In the genomic region with DNA sequence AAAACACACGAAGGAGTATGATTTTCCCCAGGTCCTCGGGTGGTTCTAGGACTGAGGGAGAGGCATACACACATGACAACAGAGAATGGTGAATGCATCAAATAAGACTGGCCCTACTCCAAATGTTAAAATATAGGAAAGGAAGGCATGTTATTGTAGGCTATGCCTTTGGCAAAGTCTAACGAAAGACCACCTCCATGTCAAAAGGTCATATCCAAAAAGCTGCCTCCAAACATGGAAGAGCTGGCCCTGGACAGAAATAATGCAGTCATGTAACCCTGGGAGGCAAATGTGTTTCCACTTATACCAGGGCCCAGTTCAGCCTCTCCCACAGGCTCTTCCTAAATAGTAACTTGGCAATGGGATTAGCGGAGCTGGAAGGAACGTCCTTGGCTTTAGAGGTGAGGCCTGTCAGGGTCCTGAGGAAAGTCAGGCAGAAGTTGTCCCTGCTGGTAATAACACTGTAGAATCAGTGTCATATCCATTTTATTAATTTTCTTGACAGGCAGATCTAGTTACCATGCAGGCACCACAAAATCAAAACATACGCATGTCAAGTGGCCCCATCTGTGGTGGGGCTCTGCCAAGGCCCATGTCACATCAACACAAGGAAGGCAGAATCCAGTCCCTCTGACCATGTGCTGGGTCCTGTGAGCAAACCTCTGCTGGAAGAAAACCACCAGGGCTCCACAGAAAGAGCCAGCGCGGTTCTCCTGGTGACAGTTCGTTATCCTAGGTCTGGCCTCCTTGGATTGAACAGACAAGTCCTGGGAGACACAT, we compare ENCODE assay signal across 18 mouse cellular contexts.
DNase-seq lines count a peak whose midpoint lies in the region; ATAC-seq and TF ChIP-seq lines count a peak whose summit lies in the region.
"Had no signal": no experiment of that assay in that cellular context is flagged by ENCODE, and none has a peak within 500 bp of the region (broad histone marks: within the 10 kb centered on the region; RNA-seq: fewer than 3 reads in every experiment).

No protein-coding gene starts in this region.

- no peak for TF ChIP-seq CTCF in gastrocnemius, adult 2 months (IDR thresholded peaks at IDR 0.05)

- no peaks in the 10 kb centered on the region for H3K9me3 ChIP-seq in limb, embryonic 14.5 days (ENCODE audit: control insufficient read depth, low read length)
- no peaks in the 10 kb centered on the region for H3K9me3 ChIP-seq in limb, embryonic 10.5 days (replicated peaks)
- no peaks in the 10 kb centered on the region for H3K9me3 ChIP-seq in embryonic facial prominence, embryonic 11.5 days (replicated peaks; ENCODE audit: control insufficient read depth, low read length)
- H3K9me3 ChIP-seq: forebrain, embryonic 15.5 days; hindbrain, embryonic 12.5 days; neural tube, embryonic 13.5 days had no signal

- no peak for TF ChIP-seq POLR2A in limb, embryonic 14.5 days (IDR thresholded peaks at IDR 0.05; ENCODE audit: borderline replicate concordance, extremely low read depth, insufficient read depth, insufficient read length)

- H3K27ac ChIP-seq in gastrocnemius, adult 2 months: peak overlapping the region; percentile 69
- H3K27ac ChIP-seq in limb, embryonic 14.5 days (replicated peaks; ENCODE audit: low read depth, low read length): 0 out of 2 replicates have a peak overlapping the region, but pooled peaks have one; percentile 26
- no peak overlapping the region for H3K27ac ChIP-seq in limb, embryonic 10.5 days
- no peak overlapping the region for H3K27ac ChIP-seq in embryonic facial prominence, embryonic 11.5 days (replicated peaks; ENCODE audit: low read depth, low read length)
- H3K27ac ChIP-seq: forebrain, embryonic 15.5 days; hindbrain, embryonic 12.5 days; neural tube, embryonic 13.5 days had no signal

- H3K36me3 ChIP-seq in limb, embryonic 14.5 days (ENCODE audit: control insufficient read depth, insufficient read depth, low read length): no peaks in the 10 kb centered on the region
- H3K36me3 ChIP-seq in limb, embryonic 10.5 days: no peaks in the 10 kb centered on the region
- H3K36me3 ChIP-seq in embryonic facial prominence, embryonic 11.5 days (replicated peaks; ENCODE audit: control insufficient read depth, insufficient read depth, low read depth, low read length): no peaks in the 10 kb centered on the region
- H3K36me3 ChIP-seq: forebrain, embryonic 15.5 days; hindbrain, embryonic 12.5 days; neural tube, embryonic 13.5 days had no signal

- DNase-seq in gastrocnemius, adult 2 months: peak; percentile 22
- DNase-seq in gastrocnemius, postnatal 25 days: no peak
- DNase-seq in limb, embryonic 14.5 days (ENCODE audit: low spot score): peak; percentile 25
- DNase-seq in limb, embryonic 10.5 days (ENCODE audit: low spot score): no peak
- peak; percentile 59 for DNase-seq in embryonic facial prominence, embryonic 11.5 days (ENCODE audit: low spot score)
- DNase-seq in heart, postnatal 4 days: peak; percentile 12
- DNase-seq in adrenal gland, postnatal 10 days: no peak
- no peak for DNase-seq in left cerebral cortex, adult 9 months (ENCODE audit: low spot score in 2 of 2)
- DNase-seq: adrenal gland, adult 8-10 months; cerebellum, postnatal 25 days; gastrocnemius, postnatal 14 days; kidney, postnatal 36 days; retina, postnatal 1 day had no signal

- no peak overlapping the region for H3K4me3 ChIP-seq in gastrocnemius, adult 2 months
- H3K4me3 ChIP-seq in limb, embryonic 14.5 days (replicated peaks; ENCODE audit: low read length): no peak overlapping the region
- H3K4me3 ChIP-seq in limb, embryonic 10.5 days: no peak overlapping the region
- H3K4me3 ChIP-seq in embryonic facial prominence, embryonic 11.5 days (ENCODE audit: low read depth, low read length): no peak overlapping the region
- H3K4me3 ChIP-seq: forebrain, embryonic 15.5 days; hindbrain, embryonic 12.5 days; neural tube, embryonic 13.5 days had no signal

- H3K4me1 ChIP-seq in limb, embryonic 14.5 days (ENCODE audit: control insufficient read depth, insufficient read depth, low read length): peaks cover 2% of the 10 kb centered on the region; the same call in 1 of the 2 replicates
- H3K4me1 ChIP-seq in limb, embryonic 10.5 days: peaks cover 11% of the 10 kb centered on the region
- no peaks in the 10 kb centered on the region for H3K4me1 ChIP-seq in embryonic facial prominence, embryonic 11.5 days (ENCODE audit: control insufficient read depth, insufficient read depth, low read length)
- H3K4me1 ChIP-seq: forebrain, embryonic 15.5 days; hindbrain, embryonic 12.5 days; neural tube, embryonic 13.5 days had no signal

- WGBS in limb, embryonic 14.5 days: 71% methylated on average over 9 of the region's 9 CpGs
- WGBS in limb, embryonic 10.5 days: 85% methylated on average over 9 of the region's 9 CpGs
- 74% methylated on average over 9 of the region's 9 CpGs for WGBS in embryonic facial prominence, embryonic 11.5 days

- intact Hi-C loops in gastrocnemius, adult 2 months (cut with DNase I): no loop called here

- no peaks in the 10 kb centered on the region for H3K27me3 ChIP-seq in limb, embryonic 14.5 days (ENCODE audit: control insufficient read depth, insufficient read depth, low read length)
- no peaks in the 10 kb centered on the region for H3K27me3 ChIP-seq in limb, embryonic 10.5 days (ENCODE audit: low read depth, poor library complexity, severe bottlenecking)
- H3K27me3 ChIP-seq in embryonic facial prominence, embryonic 11.5 days (ENCODE audit: control insufficient read depth, insufficient read depth, low read length): no peaks in the 10 kb centered on the region
- H3K27me3 ChIP-seq: forebrain, embryonic 15.5 days; hindbrain, embryonic 12.5 days; neural tube, embryonic 13.5 days had no signal

- H3K4me2 ChIP-seq in limb, embryonic 14.5 days (replicated peaks; ENCODE audit: low read depth, low read length, severe bottlenecking): no peak overlapping the region
- no peak overlapping the region for H3K4me2 ChIP-seq in embryonic facial prominence, embryonic 11.5 days (ENCODE audit: low read depth, low read length)
- H3K4me2 ChIP-seq: forebrain, embryonic 15.5 days; hindbrain, embryonic 12.5 days; liver, embryonic 11.5 days; neural tube, embryonic 13.5 days had no signal

- no peak overlapping the region for H3K9ac ChIP-seq in limb, embryonic 14.5 days (ENCODE audit: low read depth, low read length, severe bottlenecking)
- H3K9ac ChIP-seq in embryonic facial prominence, embryonic 11.5 days (replicated peaks; ENCODE audit: low read length): no peak overlapping the region
- H3K9ac ChIP-seq: forebrain, embryonic 15.5 days; hindbrain, embryonic 12.5 days; neural tube, embryonic 13.5 days had no signal

- no peak for ATAC-seq in limb, embryonic 14.5 days (ENCODE audit: low FRiP score, low read depth)
- ATAC-seq in embryonic facial prominence, embryonic 11.5 days (replicated peaks; ENCODE audit: insufficient number of reproducible peaks, low FRiP score, low TSS enrichment, low read depth): no peak
- ATAC-seq: forebrain, embryonic 15.5 days; intestine, postnatal 0 days had no signal

Comparison
In these comparisons a context has a peak if more than half of its experiments do, and no peak if none do; other contexts are left out.
1. DNase-seq: peak in gastrocnemius, adult 2 months (single experiment), limb, embryonic 14.5 days (single experiment), embryonic facial prominence, embryonic 11.5 days (single experiment) and heart, postnatal 4 days (single experiment); none in gastrocnemius, postnatal 25 days (single experiment), limb, embryonic 10.5 days (single experiment), adrenal gland, postnatal 10 days (single experiment) and left cerebral cortex, adult 9 months (0 of 2).
2. H3K27ac ChIP-seq: peak in gastrocnemius, adult 2 months (single experiment) and limb, embryonic 14.5 days (single experiment); none in limb, embryonic 10.5 days (single experiment) and embryonic facial prominence, embryonic 11.5 days (single experiment).